Mouse (Mus musculus): Measurements from ENCODE around the gene Gcnt1.

The Gcnt1 gene

GRCm38 (mm10) chr19:17366364-17367090, 6.1 kb downstream of the Gcnt1 start:
- no peak for DNase-seq (ENCODE audit: low read depth, low spot score)

GRCm38 (mm10) chr19:17364741-17365140, 7.9 kb downstream of the Gcnt1 start:
- no peak for DNase-seq (ENCODE audit: low read depth, low spot score)

- DNase-seq (ENCODE audit: low read depth, low spot score), result no peak
Measured at GRCm38 (mm10) chr19:17361181-17361580, 11.5 kb downstream of the Gcnt1 start.

- no peak for DNase-seq (ENCODE audit: low read depth, low spot score)
Measured at GRCm38 (mm10) chr19:17359315-17359890, 13.2 kb downstream of the Gcnt1 start.

- DNase-seq (ENCODE audit: low read depth, low spot score), result no peak
Measured at GRCm38 (mm10) chr19:17357391-17357790, 15.3 kb downstream of the Gcnt1 start.

- no peak for DNase-seq (ENCODE audit: low read depth, low spot score)
Measured at GRCm38 (mm10) chr19:17356932-17357331, 15.7 kb downstream of the Gcnt1 start.

- DNase-seq (ENCODE audit: low read depth, low spot score), result peak; percentile 71
Measured at GRCm38 (mm10) chr19:17355950-17356867, 16.4 kb downstream of the Gcnt1 start.

- DNase-seq (ENCODE audit: low read depth, low spot score), result peak; percentile 13
Measured at GRCm38 (mm10) chr19:17355361-17355760, 17.3 kb downstream of the Gcnt1 start.

GRCm38 (mm10) chr19:17354797-17355196, 17.8 kb downstream of the Gcnt1 start:
- DNase-seq (ENCODE audit: low read depth, low spot score), result no peak

- no peak for DNase-seq (ENCODE audit: low read depth, low spot score)
Measured at GRCm38 (mm10) chr19:17354362-17354761, 18.3 kb downstream of the Gcnt1 start.

- no peak for DNase-seq (ENCODE audit: low read depth, low spot score)
Measured at GRCm38 (mm10) chr19:17353727-17354126, 18.9 kb downstream of the Gcnt1 start.

GRCm38 (mm10) chr19:17347852-17348251, 24.8 kb downstream of the Gcnt1 start:
- DNase-seq (ENCODE audit: low read depth, low spot score), result no peak

- no peak for DNase-seq (ENCODE audit: low read depth, low spot score)
Measured at GRCm38 (mm10) chr19:17346716-17347474, 25.7 kb downstream of the Gcnt1 start.

GRCm38 (mm10) chr19:17344881-17345280, 27.8 kb downstream of the Gcnt1 start:
- DNase-seq (ENCODE audit: low read depth, low spot score), result no peak

GRCm38 (mm10) chr19:17339563-17339962, 33.1 kb downstream of the Gcnt1 start:
- peak; percentile 40 for DNase-seq (ENCODE audit: low read depth, low spot score)

- no peak for DNase-seq (ENCODE audit: low read depth, low spot score)
Measured at GRCm38 (mm10) chr19:17337057-17337679, 35.5 kb downstream of the Gcnt1 start.

GRCm38 (mm10) chr19:17336646-17337045, 36.0 kb downstream of the Gcnt1 start:
- DNase-seq (ENCODE audit: low read depth, low spot score), result no peak

GRCm38 (mm10) chr19:17334644-17335333, 37.9 kb downstream of the Gcnt1 start:
- DNase-seq (ENCODE audit: low read depth, low spot score), result peak; percentile 24

GRCm38 (mm10) chr19:17333043-17333442, 39.6 kb downstream of the Gcnt1 start:
- no peak for DNase-seq (ENCODE audit: low read depth, low spot score)

- DNase-seq (ENCODE audit: low read depth, low spot score), result no peak
Measured at GRCm38 (mm10) chr19:17328916-17329315, 43.7 kb downstream of the Gcnt1 start.
